21 mouse cellular contexts compared by ENCODE assay signal in the genomic region with DNA sequence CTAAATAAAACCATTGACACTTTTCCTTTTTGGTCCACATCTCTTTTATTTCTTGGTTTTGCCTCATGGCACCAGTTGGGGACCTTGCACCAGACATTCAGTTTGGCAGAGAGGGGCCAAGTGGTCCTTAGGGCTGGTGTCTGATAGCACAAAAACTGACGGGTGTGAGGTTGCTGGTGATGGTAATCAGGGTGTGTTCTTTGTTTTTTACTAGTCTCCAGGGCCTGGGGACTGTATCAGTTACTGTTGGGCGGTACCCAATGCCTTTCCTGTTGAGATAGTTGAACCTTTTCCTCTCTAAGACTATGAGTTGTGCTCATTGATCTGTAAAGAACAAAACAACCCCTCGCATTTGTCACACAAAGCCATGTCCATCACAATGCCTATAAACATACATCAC.
DNase-seq lines count a peak whose midpoint lies in the region; ATAC-seq and TF ChIP-seq lines count a peak whose summit lies in the region.
"Had no signal": no experiment of that assay in that cellular context is flagged by ENCODE, and none has a peak within 500 bp of the region (broad histone marks: within the 10 kb centered on the region; RNA-seq: fewer than 3 reads in every experiment).

No protein-coding gene starts in this region.

- no peak overlapping the region for H3K4me3 ChIP-seq in liver, embryonic 13.5 days (replicated peaks)
- no peak overlapping the region for H3K4me3 ChIP-seq in liver, postnatal 0 days (ENCODE audit: low read depth, low read length)
- no peak overlapping the region for H3K4me3 ChIP-seq in MEL (ENCODE audit: control insufficient read depth in 1 of 2, insufficient read depth in 1 of 2, low read depth in 2 of 2, low read length in 2 of 2)
- H3K4me3 ChIP-seq: embryonic facial prominence, embryonic 10.5 days; embryonic facial prominence, embryonic 12.5 days; forebrain, embryonic 10.5 days; forebrain, embryonic 12.5 days had no signal

- H3K4me1 ChIP-seq in liver, embryonic 13.5 days (replicated peaks) = peaks cover 11% of the 10 kb centered on the region
- H3K4me1 ChIP-seq in liver, postnatal 0 days (ENCODE audit: insufficient read depth) = no peaks in the 10 kb centered on the region
- peaks cover 18 to 35% of the 10 kb centered on the region in 2 experiments for H3K4me1 ChIP-seq in MEL (ENCODE audit: control insufficient read depth in 1 of 2, insufficient read depth in 2 of 2, low read length in 2 of 2)
- H3K4me1 ChIP-seq: embryonic facial prominence, embryonic 10.5 days; forebrain, embryonic 10.5 days; forebrain, embryonic 12.5 days had no signal

- 28% methylated on average over 3 of the region's 3 CpGs for WGBS in liver, embryonic 13.5 days (ENCODE audit: insufficient replicate concordance)
- WGBS in liver, postnatal 0 days (ENCODE audit: insufficient replicate concordance) = 50% methylated on average over 3 of the region's 3 CpGs

- TF ChIP-seq POLR2A in MEL (IDR thresholded peaks at IDR 0.05; ENCODE audit: control insufficient read depth in 1 of 2, insufficient read depth in 1 of 2, low read depth in 1 of 2, low read length in 2 of 2, poor library complexity in 1 of 2) = no peak

- no peaks in the 10 kb centered on the region for H3K36me3 ChIP-seq in liver, embryonic 13.5 days
- no peaks in the 10 kb centered on the region for H3K36me3 ChIP-seq in liver, postnatal 0 days (replicated peaks; ENCODE audit: insufficient read depth, low read length)
- H3K36me3 ChIP-seq in MEL (ENCODE audit: control insufficient read depth in 1 of 2, insufficient read depth in 2 of 2, low read length in 2 of 2) = peaks cover 0 to 34% of the 10 kb centered on the region in 2 experiments; a peak in 2 of 4 replicates
- H3K36me3 ChIP-seq: embryonic facial prominence, embryonic 10.5 days; embryonic facial prominence, embryonic 12.5 days; forebrain, embryonic 10.5 days; forebrain, embryonic 12.5 days had no signal

- no peak overlapping the region for H3K9ac ChIP-seq in liver, embryonic 13.5 days
- H3K9ac ChIP-seq in liver, postnatal 0 days (replicated peaks) = no peak overlapping the region
- no peak overlapping the region for H3K9ac ChIP-seq in MEL (ENCODE audit: control insufficient read depth, low read depth, low read length, poor library complexity, severe bottlenecking)
- H3K9ac ChIP-seq: embryonic facial prominence, embryonic 12.5 days; forebrain, embryonic 12.5 days had no signal

- TF ChIP-seq EP300 in liver, postnatal 0 days (IDR thresholded peaks at IDR 0.05; ENCODE audit: low read depth) = no peak
- peak; percentile 82 to 84 for TF ChIP-seq EP300 in MEL (IDR thresholded peaks at IDR 0.05; ENCODE audit: low read depth in 1 of 2, low read length in 2 of 2)

- no peak for DNase-seq in liver, embryonic 13.5 days
- no peak for DNase-seq in liver, postnatal 0 days
- DNase-seq in MEL (ENCODE audit: low read depth, low spot score) (peak; percentile 62), MEL-GATA-1-ER (ENCODE audit: extremely low read depth, low read depth) (peak; percentile 7)
- no peak for DNase-seq in cerebellum, adult 11-12 months
- DNase-seq: adrenal gland, adult 2 months; adrenal gland, postnatal 10 days; adrenal gland, postnatal 25 days; cerebellum, adult 11 months; cerebellum, adult 2 months; cerebellum, adult 9-10 months; cerebellum, postnatal 10 days; cerebellum, postnatal 25 days had no signal

- H3K79me2 ChIP-seq in MEL (ENCODE audit: control insufficient read depth, insufficient read depth, low read length, poor library complexity) = no peaks in the 10 kb centered on the region

- no peak for TF ChIP-seq RAD21 in MEL (IDR thresholded peaks at IDR 0.05; ENCODE audit: low read depth, low read length)

- no peaks in the 10 kb centered on the region for H3K9me3 ChIP-seq in liver, embryonic 13.5 days (replicated peaks)
- H3K9me3 ChIP-seq in liver, postnatal 0 days (ENCODE audit: low read length) = no peaks in the 10 kb centered on the region
- H3K9me3 ChIP-seq in MEL (replicated peaks; ENCODE audit: insufficient read depth, low read length) = no peaks in the 10 kb centered on the region
- H3K9me3 ChIP-seq: embryonic facial prominence, embryonic 10.5 days; embryonic facial prominence, embryonic 12.5 days; forebrain, embryonic 10.5 days; forebrain, embryonic 12.5 days had no signal

- no peak overlapping the region for H3K27ac ChIP-seq in liver, embryonic 13.5 days
- no peak overlapping the region for H3K27ac ChIP-seq in liver, postnatal 0 days (ENCODE audit: low read depth)
- H3K27ac ChIP-seq in MEL (ENCODE audit: control insufficient read depth, low read depth, low read length) = peak overlapping the region; percentile 62
- H3K27ac ChIP-seq: embryonic facial prominence, embryonic 10.5 days; embryonic facial prominence, embryonic 12.5 days; forebrain, embryonic 10.5 days; forebrain, embryonic 12.5 days had no signal

- no peak for TF ChIP-seq CTCF in liver, postnatal 0 days (IDR thresholded peaks at IDR 0.05; ENCODE audit: low read depth)
- TF ChIP-seq CTCF in MEL (IDR thresholded peaks at IDR 0.05 in 2 of 3, conservative IDR thresholded peaks at IDR 0.05 in 1 of 3; ENCODE audit: control insufficient read depth in 1 of 3, insufficient read depth in 1 of 3, low read depth in 2 of 3, low read length in 3 of 3, poor library complexity in 1 of 3, severe bottlenecking in 1 of 3) = no peak

- ATAC-seq in liver, embryonic 13.5 days (ENCODE audit: low read depth) = peak; percentile 34; the same call in 1 of the 2 replicates
- ATAC-seq in liver, postnatal 0 days = no peak
- peak; percentile 40 for ATAC-seq in megakaryocyte-erythroid progenitor cell, adult 5-6 weeks (replicated peaks; ENCODE audit: low FRiP score, low TSS enrichment, poor library complexity, severe bottlenecking)
- no peak for ATAC-seq in erythroid progenitor cell, adult 5-6 weeks (replicated peaks; ENCODE audit: low FRiP score, poor library complexity, severe bottlenecking)
- ATAC-seq: forebrain, embryonic 14.5 days; forebrain, embryonic 16.5 days had no signal

- H3K4me2 ChIP-seq in liver, embryonic 13.5 days = no peak overlapping the region
- H3K4me2 ChIP-seq in liver, postnatal 0 days (ENCODE audit: low read depth, low read length) = no peak overlapping the region
- H3K4me2 ChIP-seq: embryonic facial prominence, embryonic 12.5 days; forebrain, embryonic 12.5 days had no signal

- H3K27me3 ChIP-seq in liver, embryonic 13.5 days = no peaks in the 10 kb centered on the region; the same call in 1 of the 2 replicates
- no peaks in the 10 kb centered on the region for H3K27me3 ChIP-seq in liver, postnatal 0 days (ENCODE audit: insufficient read depth, low read length)
- no peaks in the 10 kb centered on the region for H3K27me3 ChIP-seq in MEL (ENCODE audit: control insufficient read depth in 1 of 2, insufficient read depth in 2 of 2, low read length in 2 of 2)
- H3K27me3 ChIP-seq: embryonic facial prominence, embryonic 12.5 days had no signal

TF ChIP-seq in MEL, 35 proteins besides CTCF, POLR2A, EP300 and RAD21:
- peak; percentile 78 for TF ChIP-seq GATA1 (IDR thresholded peaks at IDR 0.05; ENCODE audit: low read depth, low read length)
- TF ChIP-seq TCF12 (IDR thresholded peaks at IDR 0.05; ENCODE audit: low read depth, low read length) = peak; percentile 66
- no peak for TF ChIP-seq ZC3H11A (IDR thresholded peaks at IDR 0.05; ENCODE audit: low read depth, low read length)
- TF ChIP-seq MAZ (IDR thresholded peaks at IDR 0.05; ENCODE audit: low read depth, low read length) = 0 out of 2 replicates have a peak, but pooled peaks have one; percentile 34
- TF ChIP-seq RCOR1 (IDR thresholded peaks at IDR 0.05; ENCODE audit: low read depth, low read length) = peak; percentile 46; the same call in 1 of the 2 replicates
- TF ChIP-seq MYB (IDR thresholded peaks at IDR 0.05; ENCODE audit: low read depth, low read length) = peak; percentile 61; the same call in 1 of the 2 replicates
- TF ChIP-seq HCFC1 (IDR thresholded peaks at IDR 0.05; ENCODE audit: low read depth, low read length) = no peak
- 0 out of 2 replicates have a peak, but pooled peaks have one; percentile 9 for TF ChIP-seq ZNF384 (IDR thresholded peaks at IDR 0.05; ENCODE audit: low read depth, low read length)
- peak; percentile 76 for TF ChIP-seq ETS1 (IDR thresholded peaks at IDR 0.05; ENCODE audit: low read depth, low read length)

Comparison
In these comparisons a context has a peak if more than half of its experiments do, and no peak if none do; other contexts are left out.
1. ATAC-seq: peak in liver, embryonic 13.5 days (single experiment) and megakaryocyte-erythroid progenitor cell, adult 5-6 weeks (single experiment); none in liver, postnatal 0 days (single experiment) and erythroid progenitor cell, adult 5-6 weeks (single experiment).
2. DNase-seq: peak in MEL (single experiment) and MEL-GATA-1-ER (single experiment); none in liver, embryonic 13.5 days (single experiment), liver, postnatal 0 days (single experiment) and cerebellum, adult 11-12 months (single experiment).